ENCODE assay signal across 17 mouse cellular contexts in the genomic region with DNA sequence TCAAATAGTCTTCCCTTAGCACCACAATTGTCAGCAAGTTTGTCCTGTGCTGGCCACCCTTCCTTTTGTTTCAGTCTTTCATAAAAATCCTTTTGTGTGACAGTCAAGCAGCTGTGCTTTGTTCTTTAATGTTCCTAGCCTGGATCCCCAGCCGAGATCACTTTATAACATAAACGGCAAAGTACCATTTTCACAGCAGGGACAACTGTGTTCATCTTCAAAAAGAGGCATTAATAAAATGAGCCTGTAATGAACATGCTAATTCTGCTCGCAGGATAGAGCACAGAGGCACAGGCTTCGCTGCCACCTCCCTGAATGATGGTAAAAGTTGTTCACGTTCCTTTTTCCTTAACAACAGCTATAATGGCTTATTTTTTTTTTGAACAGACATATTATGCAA.
DNase-seq lines count a peak whose midpoint lies in the region; ATAC-seq and TF ChIP-seq lines count a peak whose summit lies in the region.
"Had no signal": no experiment of that assay in that cellular context is flagged by ENCODE, and none has a peak within 500 bp of the region (broad histone marks: within the 10 kb centered on the region; RNA-seq: fewer than 3 reads in every experiment).

No protein-coding gene starts in this region.

- H3K4me2 ChIP-seq in heart, embryonic 13.5 days = no peak overlapping the region
- peak overlapping the region; percentile 27 for H3K4me2 ChIP-seq in forebrain, postnatal 0 days (ENCODE audit: low read depth)
- peak overlapping the region; percentile 35 for H3K4me2 ChIP-seq in neural tube, embryonic 14.5 days (ENCODE audit: low read depth, low read length)
- no peak overlapping the region for H3K4me2 ChIP-seq in liver, postnatal 0 days (ENCODE audit: low read depth, low read length)
- H3K4me2 ChIP-seq: limb, embryonic 15.5 days; lung, embryonic 15.5 days had no signal

- WGBS in heart, embryonic 13.5 days = 72% methylated on average over 5 of the region's 5 CpGs
- 80% methylated on average over 5 of the region's 5 CpGs for WGBS in heart, adult 2 months
- 16% methylated on average over 5 of the region's 5 CpGs for WGBS in forebrain, postnatal 0 days
- whole genome bisulfite sequencing in midbrain, embryonic 10.5 days = 53% methylated on average over 5 of the region's 5 CpGs
- WGBS in neural tube, embryonic 14.5 days = 7% methylated on average over 5 of the region's 5 CpGs
- WGBS in liver, postnatal 0 days (ENCODE audit: insufficient replicate concordance) = 78% methylated on average over 5 of the region's 5 CpGs

- no peak overlapping the region for H3K9ac ChIP-seq in heart, embryonic 13.5 days
- H3K9ac ChIP-seq in heart, adult 2 months (ENCODE audit: low read depth, low read length) = no peak overlapping the region
- H3K9ac ChIP-seq in forebrain, postnatal 0 days = peak overlapping the region; percentile 31
- H3K9ac ChIP-seq in neural tube, embryonic 14.5 days (replicated peaks; ENCODE audit: low read depth, low read length) = peak overlapping the region; percentile 34
- no peak overlapping the region for H3K9ac ChIP-seq in liver, postnatal 0 days (replicated peaks)
- H3K9ac ChIP-seq: limb, embryonic 15.5 days; lung, embryonic 15.5 days had no signal

- TF ChIP-seq POLR2A in heart, adult 2 months (IDR thresholded peaks at IDR 0.05; ENCODE audit: insufficient read depth, low read depth, low read length) = no peak

- H3K4me1 ChIP-seq in heart, embryonic 13.5 days = peaks cover 32% of the 10 kb centered on the region
- H3K4me1 ChIP-seq in heart, adult 2 months (ENCODE audit: control insufficient read depth, insufficient read depth, low read length) = no peaks in the 10 kb centered on the region
- peaks cover 5% of the 10 kb centered on the region; the same call in 1 of the 2 replicates for H3K4me1 ChIP-seq in forebrain, postnatal 0 days (ENCODE audit: insufficient read depth)
- peaks cover 16% of the 10 kb centered on the region for H3K4me1 ChIP-seq in midbrain, embryonic 10.5 days
- peaks cover 25% of the 10 kb centered on the region for H3K4me1 ChIP-seq in neural tube, embryonic 14.5 days (ENCODE audit: control insufficient read depth, insufficient read depth, low read length)
- no peaks in the 10 kb centered on the region for H3K4me1 ChIP-seq in liver, postnatal 0 days (ENCODE audit: insufficient read depth)
- H3K4me1 ChIP-seq: limb, embryonic 15.5 days; lung, embryonic 15.5 days had no signal

- TF ChIP-seq EP300 in heart, adult 2 months (IDR thresholded peaks at IDR 0.05; ENCODE audit: insufficient read depth, low read depth, low read length) = no peak
- no peak for TF ChIP-seq EP300 in liver, postnatal 0 days (IDR thresholded peaks at IDR 0.05; ENCODE audit: low read depth)

- TF ChIP-seq CTCF in heart, adult 2 months (IDR thresholded peaks at IDR 0.05) = no peak
- no peak for TF ChIP-seq CTCF in forebrain, postnatal 0 days (IDR thresholded peaks at IDR 0.05; ENCODE audit: low read depth)
- TF ChIP-seq CTCF in liver, postnatal 0 days (IDR thresholded peaks at IDR 0.05; ENCODE audit: low read depth) = no peak

- H3K27me3 ChIP-seq in heart, embryonic 13.5 days (replicated peaks) = no peaks in the 10 kb centered on the region
- no peaks in the 10 kb centered on the region for H3K27me3 ChIP-seq in heart, adult 2 months (ENCODE audit: control insufficient read depth, insufficient read depth, low read length)
- no peaks in the 10 kb centered on the region for H3K27me3 ChIP-seq in forebrain, postnatal 0 days (ENCODE audit: insufficient read depth, low read length)
- no peaks in the 10 kb centered on the region for H3K27me3 ChIP-seq in midbrain, embryonic 10.5 days (ENCODE audit: low read depth, poor library complexity, severe bottlenecking)
- no peaks in the 10 kb centered on the region for H3K27me3 ChIP-seq in neural tube, embryonic 14.5 days (ENCODE audit: control insufficient read depth, insufficient read depth, low read length)
- H3K27me3 ChIP-seq in liver, postnatal 0 days (ENCODE audit: insufficient read depth, low read length) = no peaks in the 10 kb centered on the region
- H3K27me3 ChIP-seq: limb, embryonic 15.5 days; lung, embryonic 15.5 days; Patski had no signal

- 0 out of 2 replicates have a peak, but pooled peaks cover 5% of the 10 kb centered on the region for H3K36me3 ChIP-seq in heart, embryonic 13.5 days
- no peaks in the 10 kb centered on the region for H3K36me3 ChIP-seq in heart, adult 2 months (ENCODE audit: control insufficient read depth, insufficient read depth, low read length)
- H3K36me3 ChIP-seq in forebrain, postnatal 0 days (ENCODE audit: insufficient read depth) = no peaks in the 10 kb centered on the region
- no peaks in the 10 kb centered on the region for H3K36me3 ChIP-seq in midbrain, embryonic 10.5 days
- H3K36me3 ChIP-seq in neural tube, embryonic 14.5 days (ENCODE audit: control insufficient read depth, insufficient read depth, low read length) = no peaks in the 10 kb centered on the region
- no peaks in the 10 kb centered on the region for H3K36me3 ChIP-seq in liver, postnatal 0 days (replicated peaks; ENCODE audit: insufficient read depth, low read length)
- H3K36me3 ChIP-seq: limb, embryonic 15.5 days; lung, embryonic 15.5 days had no signal

- H3K27ac ChIP-seq in heart, embryonic 13.5 days (replicated peaks) = 0 out of 2 replicates have a peak overlapping the region, but pooled peaks have one; percentile 8
- H3K27ac ChIP-seq in heart, adult 2 months = no peak overlapping the region
- H3K27ac ChIP-seq in forebrain, postnatal 0 days (ENCODE audit: low read depth, low read length) = 0 out of 2 replicates have a peak overlapping the region, but pooled peaks have one; percentile 24
- peak overlapping the region; percentile 23; the same call in 1 of the 2 replicates for H3K27ac ChIP-seq in midbrain, embryonic 10.5 days (replicated peaks)
- H3K27ac ChIP-seq in neural tube, embryonic 14.5 days (ENCODE audit: low read depth, low read length) = peak overlapping the region; percentile 70
- H3K27ac ChIP-seq in liver, postnatal 0 days (ENCODE audit: low read depth) = no peak overlapping the region
- H3K27ac ChIP-seq: limb, embryonic 15.5 days; lung, embryonic 15.5 days had no signal

- H3K9me3 ChIP-seq in heart, embryonic 13.5 days = no peaks in the 10 kb centered on the region
- no peaks in the 10 kb centered on the region for H3K9me3 ChIP-seq in forebrain, postnatal 0 days (ENCODE audit: low read length)
- H3K9me3 ChIP-seq in midbrain, embryonic 10.5 days (replicated peaks) = no peaks in the 10 kb centered on the region
- no peaks in the 10 kb centered on the region for H3K9me3 ChIP-seq in neural tube, embryonic 14.5 days (ENCODE audit: control insufficient read depth, low read length)
- H3K9me3 ChIP-seq in liver, postnatal 0 days (ENCODE audit: low read length) = no peaks in the 10 kb centered on the region
- H3K9me3 ChIP-seq: limb, embryonic 15.5 days; lung, embryonic 15.5 days had no signal

- no peaks in the 10 kb centered on the region for H3K79me2 ChIP-seq in heart, adult 2 months (replicated peaks; ENCODE audit: control insufficient read depth, insufficient read depth, low read length)

- intact Hi-C loops in heart, adult 2 months (cut with DNase I) = no loop called here

- DNase-seq in heart, adult 2 months = no peak
- peak; percentile 35 for DNase-seq in forebrain, postnatal 0 days
- DNase-seq in midbrain, embryonic 10.5 days (ENCODE audit: low spot score) = no peak
- no peak for DNase-seq in urinary bladder, adult 2 months (ENCODE audit: low spot score)
- no peak for DNase-seq in left cerebral cortex, adult 9 months (ENCODE audit: low spot score in 2 of 2)
- no peak for DNase-seq in liver, postnatal 0 days
- DNase-seq: cerebellum, adult 8-10 months; embryo, embryonic 11 days; heart, postnatal 10 days; kidney, adult 2 months; right cerebral cortex, postnatal 14 days had no signal

- ATAC-seq in heart, embryonic 13.5 days (ENCODE audit: extremely low read depth, insufficient number of reproducible peaks, low FRiP score, low TSS enrichment) = no peak
- ATAC-seq in forebrain, postnatal 0 days = peak; percentile 71
- ATAC-seq in neural tube, embryonic 14.5 days (ENCODE audit: low read depth) = peak; percentile 76
- no peak for ATAC-seq in liver, postnatal 0 days
- ATAC-seq: Patski had no signal

- H3K4me3 ChIP-seq in heart, embryonic 13.5 days = no peak overlapping the region
- H3K4me3 ChIP-seq in heart, adult 2 months = no peak overlapping the region
- no peak overlapping the region for H3K4me3 ChIP-seq in forebrain, postnatal 0 days (ENCODE audit: low read depth, low read length)
- no peak overlapping the region for H3K4me3 ChIP-seq in midbrain, embryonic 10.5 days
- H3K4me3 ChIP-seq in neural tube, embryonic 14.5 days (ENCODE audit: low read depth, low read length) = no peak overlapping the region
- H3K4me3 ChIP-seq in liver, postnatal 0 days (ENCODE audit: low read depth, low read length) = no peak overlapping the region
- H3K4me3 ChIP-seq: erythroblast, embryonic 14.5 days; limb, embryonic 15.5 days; lung, embryonic 15.5 days had no signal

Comparison
In these comparisons a context has a peak if more than half of its experiments do, and no peak if none do; other contexts are left out.
1. H3K27ac ChIP-seq: peak in heart, embryonic 13.5 days (single experiment), forebrain, postnatal 0 days (single experiment), midbrain, embryonic 10.5 days (single experiment) and neural tube, embryonic 14.5 days (single experiment); none in heart, adult 2 months (single experiment) and liver, postnatal 0 days (single experiment).
2. ATAC-seq: peak in forebrain, postnatal 0 days (single experiment) and neural tube, embryonic 14.5 days (single experiment); none in heart, embryonic 13.5 days (single experiment) and liver, postnatal 0 days (single experiment).
3. H3K4me2 ChIP-seq: peak in forebrain, postnatal 0 days (single experiment) and neural tube, embryonic 14.5 days (single experiment); none in heart, embryonic 13.5 days (single experiment) and liver, postnatal 0 days (single experiment).
4. H3K9ac ChIP-seq: peak in forebrain, postnatal 0 days (single experiment) and neural tube, embryonic 14.5 days (single experiment); none in heart, embryonic 13.5 days (single experiment), heart, adult 2 months (single experiment) and liver, postnatal 0 days (single experiment).